Mouse (Mus musculus): Measurements from ENCODE around the gene Cfap61.

Gene Cfap61

DNA sequence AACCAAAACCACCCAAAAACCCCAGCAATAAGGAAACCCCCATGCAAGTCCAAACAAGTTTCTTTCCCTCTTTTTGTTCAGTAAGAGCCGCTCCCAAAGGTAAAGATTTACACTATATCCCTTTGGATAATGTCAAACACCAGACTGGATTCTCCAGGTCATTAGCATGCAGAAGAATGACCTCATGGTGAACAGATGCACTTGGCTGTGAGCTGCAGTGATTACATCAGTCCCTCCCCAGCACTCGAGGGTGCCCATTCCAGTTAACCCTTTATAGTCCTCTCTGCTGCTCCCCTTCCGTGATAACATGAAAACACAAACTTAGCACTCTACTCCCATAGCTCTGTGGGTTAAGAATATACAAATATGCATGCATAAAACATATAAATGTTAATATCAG, 322.5 kb downstream of the Cfap61 start:
- DNase-seq (ENCODE audit: low spot score in 2 of 2) = no peak

DNA sequence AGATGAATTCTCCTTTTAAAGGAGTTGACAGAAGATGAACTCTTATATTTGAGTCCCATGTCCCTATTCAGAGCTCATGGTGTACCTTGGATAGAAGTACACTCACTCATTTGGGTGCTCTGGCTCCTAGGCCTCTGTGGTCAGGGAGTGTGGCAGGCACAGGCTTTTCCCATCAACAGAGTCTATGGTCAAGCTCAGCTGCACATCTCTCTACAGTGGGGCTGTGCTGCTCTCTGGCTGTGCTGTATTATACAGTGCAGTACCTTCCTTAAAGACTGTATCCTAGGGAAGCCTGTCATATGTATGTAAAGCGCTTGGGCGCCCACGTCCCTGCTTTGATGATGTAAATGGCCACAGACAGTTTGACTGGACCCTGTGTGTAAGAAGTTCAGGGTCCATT, 323.0 kb downstream of the Cfap61 start:
- DNase-seq (ENCODE audit: low spot score in 2 of 2) = no peak

DNA sequence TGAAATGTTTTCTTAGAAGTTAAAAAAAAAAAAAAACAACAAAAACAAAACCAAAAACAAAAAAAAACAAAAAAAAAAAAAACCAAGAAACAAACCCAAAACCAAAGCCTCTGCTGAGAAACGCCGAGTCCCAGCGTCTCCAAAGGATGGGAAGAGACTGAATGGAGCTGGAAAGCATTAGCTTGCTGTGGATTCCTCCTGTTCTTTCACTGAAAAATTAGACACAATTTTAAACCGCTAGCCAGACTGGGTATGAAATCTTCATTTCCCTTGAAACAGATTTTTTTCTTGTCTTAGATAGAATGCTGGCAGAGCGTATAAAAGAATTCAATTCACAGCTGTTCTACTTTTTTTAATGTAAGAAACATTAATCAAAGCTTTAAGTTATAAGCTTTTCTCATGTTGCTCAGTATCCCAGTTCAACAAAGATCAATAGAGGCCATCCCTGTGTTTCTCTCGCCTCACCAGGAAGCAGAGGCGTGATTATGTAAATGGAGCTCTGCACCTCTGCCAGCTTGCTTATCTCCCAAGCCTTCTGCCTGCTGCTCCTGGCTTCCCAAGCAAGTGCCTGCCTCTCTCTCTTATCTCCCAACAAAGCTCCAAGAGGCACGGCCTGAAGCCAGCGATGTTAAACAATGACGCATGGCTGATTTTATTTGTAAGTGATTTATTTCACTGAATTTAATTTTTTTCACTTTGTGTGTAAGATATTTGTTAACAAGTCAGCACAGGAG, 324.3 kb downstream of the Cfap61 start:
- no peak for DNase-seq (ENCODE audit: low spot score in 2 of 2)

DNA sequence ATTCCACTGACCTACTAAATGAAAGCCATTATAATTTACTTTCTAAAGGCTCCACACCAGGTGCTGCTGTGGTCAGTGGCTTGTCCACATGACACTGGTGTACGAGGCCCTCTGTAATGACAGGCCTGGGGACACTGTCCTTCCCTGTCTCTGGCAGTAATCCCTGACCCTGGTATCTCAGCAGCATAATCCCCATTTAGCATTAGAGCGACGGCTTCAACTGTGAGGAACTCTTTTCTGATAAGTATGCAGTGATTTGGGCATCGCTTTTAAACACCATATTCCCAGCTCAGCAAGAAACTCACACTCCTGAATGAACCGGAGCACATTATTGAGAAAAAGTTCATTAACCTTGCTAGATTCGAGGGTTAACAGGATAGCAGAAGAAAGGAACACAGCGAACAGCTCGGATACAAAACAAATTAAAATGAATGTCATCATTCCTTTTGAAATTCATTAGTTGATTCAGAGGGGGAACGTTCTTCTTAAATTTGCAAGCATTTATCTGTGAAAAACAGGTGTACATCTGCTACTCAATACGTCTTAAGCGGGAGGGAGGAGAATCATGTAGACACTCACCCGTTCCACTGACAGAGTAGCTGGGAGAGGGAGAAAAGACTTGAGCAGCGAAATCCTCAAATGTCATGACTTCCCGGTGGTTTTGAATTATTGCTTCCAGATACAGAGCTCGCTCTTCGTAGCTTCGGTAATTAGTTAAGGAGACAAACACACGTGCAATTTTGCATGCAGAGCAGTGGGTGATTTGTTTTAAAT, 325.4 kb downstream of the Cfap61 start:
- no peak for DNase-seq (ENCODE audit: low spot score in 2 of 2)

DNA sequence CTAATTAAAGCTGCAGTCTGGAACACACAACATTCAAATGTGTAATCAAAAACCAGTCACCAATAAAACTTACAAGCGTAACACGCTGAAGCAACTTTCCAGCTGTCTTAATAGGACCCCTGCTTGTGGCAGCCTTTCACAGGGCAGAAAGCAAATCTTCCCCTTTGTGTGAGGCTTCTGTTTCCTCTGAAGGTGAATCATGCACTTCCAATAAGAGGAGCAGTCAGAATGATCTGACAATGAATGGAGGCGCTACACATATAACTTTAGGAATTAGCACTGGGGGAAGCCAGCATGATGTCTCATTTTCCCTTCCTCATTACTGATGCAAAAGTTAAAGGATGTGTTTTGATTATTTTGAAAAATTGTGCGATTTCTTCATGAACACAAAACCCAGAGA, 326.6 kb downstream of the Cfap61 start:
- no peak for DNase-seq (ENCODE audit: low spot score in 2 of 2)

DNA sequence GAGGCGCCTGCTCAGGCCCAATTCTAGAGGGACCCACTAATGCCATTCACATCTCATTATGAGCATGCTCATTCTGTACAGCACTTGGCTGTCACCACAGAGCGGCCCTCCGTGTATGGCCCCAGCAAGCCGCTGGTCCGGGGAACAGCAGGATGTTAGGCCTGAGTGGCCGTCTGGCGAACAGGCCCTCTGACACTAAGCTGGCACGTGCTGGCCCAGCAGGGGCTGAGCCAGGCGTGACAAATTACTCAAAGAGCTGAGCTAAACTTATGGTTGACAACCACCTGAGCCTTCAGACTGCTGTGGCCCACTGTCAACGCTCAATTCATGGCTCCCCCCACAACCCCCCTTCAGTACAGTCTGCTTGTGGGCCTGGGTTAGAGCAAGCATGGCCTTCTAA, 327.6 kb downstream of the Cfap61 start:
- DNase-seq (ENCODE audit: low spot score in 2 of 2) = no peak

DNA sequence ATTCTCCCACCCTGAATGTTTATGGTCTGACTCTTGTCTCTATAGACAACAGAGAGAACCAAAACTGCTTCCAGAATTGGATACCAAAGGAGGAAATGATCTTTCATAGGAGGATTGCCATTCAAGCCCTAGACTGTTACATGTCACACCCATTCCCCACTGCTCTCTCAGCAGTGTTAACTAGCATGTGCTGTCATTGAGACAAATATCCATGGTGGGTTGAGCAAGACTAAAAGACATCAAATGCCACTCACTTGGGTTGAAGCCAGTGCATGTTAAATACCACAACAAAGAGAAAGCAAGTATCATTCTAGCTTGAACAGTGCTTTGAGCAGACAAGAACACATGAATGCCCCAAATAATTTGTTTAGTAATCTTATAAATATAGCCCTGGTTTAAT, 328.4 kb downstream of the Cfap61 start:
- DNase-seq (ENCODE audit: low spot score in 2 of 2) = no peak

Data from thymus, postnatal 10 days (tissue).